Mouse (Mus musculus): ENCODE measurements around the gene Sgta. TPM values are rescaled to one million over a fixed set of nuclear protein-coding genes. Genes with fewer than 3 reads are reported as not detected.

Sgta gene
- polyA plus RNA-seq (2016; fragmentation: Nextera tagmentation; extraction: Ambion mirVana): 152 and 154 TPM in 2 replicates

- peak within 1 kb of the TSS; percentile 90 for H3K4me3 ChIP-seq
- no peaks in the 10 kb centered on the region for H3K36me3 ChIP-seq
- H3K27me3 ChIP-seq (replicated peaks): no peaks in the 10 kb centered on the region
- no peaks in the 10 kb centered on the region for H3K9me3 ChIP-seq (replicated peaks)
- H3K27ac ChIP-seq (ENCODE audit: poor library complexity, severe bottlenecking): peak within 1 kb of the TSS; percentile 7; the same call in 1 of the 2 replicates
- under 1% methylated on average over 48 of the region's 48 CpGs for WGBS
- peak; percentile 96 for ATAC-seq (ENCODE audit: insufficient number of reproducible peaks, low FRiP score)
- peaks cover 38% of the 10 kb centered on the region for H3K4me1 ChIP-seq (replicated peaks)
- peak within 1 kb of the TSS; percentile 87 for H3K9ac ChIP-seq
- H3K4me2 ChIP-seq: peak within 1 kb of the TSS; percentile 79
Measured at GRCm38 (mm10) chr10:81059603-81060543, at the start of gene Sgta. Gene Sgta, minus strand, starts transcription at chr10:81060181.

GRCm38 (mm10) chr10:81106113-81106721 is 46.2 kb upstream of the Sgta start:
- H3K4me1 ChIP-seq (replicated peaks): peaks cover 21% of the 10 kb centered on the region
- under 1% methylated on average over 35 of the region's 35 CpGs for WGBS
- peak overlapping the region; percentile 77 for H3K4me2 ChIP-seq
- peaks cover 32% of the 10 kb centered on the region for H3K36me3 ChIP-seq
- peak overlapping the region; percentile 98 for H3K9ac ChIP-seq
- H3K27me3 ChIP-seq (replicated peaks): no peaks in the 10 kb centered on the region
- no peaks in the 10 kb centered on the region for H3K9me3 ChIP-seq (replicated peaks)
- H3K27ac ChIP-seq (ENCODE audit: poor library complexity, severe bottlenecking): peak overlapping the region; percentile 99
- ATAC-seq (ENCODE audit: insufficient number of reproducible peaks, low FRiP score): peak; percentile 90
- H3K4me3 ChIP-seq: peak overlapping the region; percentile 92

GRCm38 (mm10) chr10:81105565-81106112 is 45.7 kb upstream of the Sgta start, which contains the start of gene Map2k2:
Gene Map2k2, plus strand, starts transcription at chr10:81105915.
- under 1% methylated on average over 56 of the region's 56 CpGs for WGBS
- Histone ChIP-seq H3K4me1 (replicated peaks) (peaks cover 21% of the 10 kb centered on the region), H3K4me3 (peak within 1 kb of the TSS; percentile 92), H3K4me2 (peak within 1 kb of the TSS; percentile 77), H3K9ac (peak within 1 kb of the TSS; percentile 98), H3K9me3 (replicated peaks) (no peaks in the 10 kb centered on the region), H3K36me3 (peaks cover 26% of the 10 kb centered on the region), H3K27ac (ENCODE audit: poor library complexity, severe bottlenecking) (peak within 1 kb of the TSS; percentile 99), H3K27me3 (replicated peaks) (no peaks in the 10 kb centered on the region)
- peak; percentile 93 for ATAC-seq (ENCODE audit: insufficient number of reproducible peaks, low FRiP score)

GRCm38 (mm10) chr10:81094931-81095678 is 35.1 kb upstream of the Sgta start:
- H3K27ac ChIP-seq (ENCODE audit: poor library complexity, severe bottlenecking): no peak overlapping the region
- peaks cover 5% of the 10 kb centered on the region; the same call in 1 of the 2 replicates for H3K27me3 ChIP-seq (replicated peaks)
- ATAC-seq (ENCODE audit: insufficient number of reproducible peaks, low FRiP score): peak; percentile 44; the same call in 1 of the 2 replicates
- no peaks in the 10 kb centered on the region for H3K36me3 ChIP-seq
- no peaks in the 10 kb centered on the region for H3K9me3 ChIP-seq (replicated peaks)
- H3K4me1 ChIP-seq (replicated peaks): peaks cover 5% of the 10 kb centered on the region; the same call in 1 of the 2 replicates
- H3K4me3 ChIP-seq: no peak overlapping the region
- no peak overlapping the region for H3K9ac ChIP-seq
- no peak overlapping the region for H3K4me2 ChIP-seq
- WGBS: 47% methylated on average over 9 of the region's 9 CpGs

GRCm38 (mm10) chr10:81092465-81093250 is 32.7 kb upstream of the Sgta start:
- Histone ChIP-seq H3K4me3 (no peak overlapping the region), H3K27me3 (replicated peaks) (peaks cover 5% of the 10 kb centered on the region; the same call in 1 of the 2 replicates), H3K4me1 (replicated peaks) (peaks cover 17% of the 10 kb centered on the region), H3K9me3 (replicated peaks) (no peaks in the 10 kb centered on the region), H3K36me3 (no peaks in the 10 kb centered on the region), H3K27ac (ENCODE audit: poor library complexity, severe bottlenecking) (no peak overlapping the region), H3K4me2 (0 out of 2 replicates have a peak overlapping the region, but pooled peaks have one; percentile 3), H3K9ac (no peak overlapping the region; the same call in 1 of the 2 replicates)
- WGBS: 42% methylated on average over 22 of the region's 22 CpGs
- ATAC-seq (ENCODE audit: insufficient number of reproducible peaks, low FRiP score): no peak

GRCm38 (mm10) chr10:81090621-81091020 is 30.6 kb upstream of the Sgta start:
- 71% methylated on average over 7 of the region's 7 CpGs for WGBS
- no peak overlapping the region for H3K4me2 ChIP-seq

GRCm38 (mm10) chr10:81089216-81089615 is 29.2 kb upstream of the Sgta start:
- Histone ChIP-seq H3K36me3 (no peaks in the 10 kb centered on the region), H3K27ac (ENCODE audit: poor library complexity, severe bottlenecking) (no peak overlapping the region), H3K9ac (no peak overlapping the region), H3K4me1 (replicated peaks) (peaks cover 17% of the 10 kb centered on the region), H3K9me3 (replicated peaks) (no peaks in the 10 kb centered on the region), H3K4me3 (no peak overlapping the region), H3K27me3 (replicated peaks) (peaks cover 5% of the 10 kb centered on the region; the same call in 1 of the 2 replicates), H3K4me2 (no peak overlapping the region)
- ATAC-seq (ENCODE audit: insufficient number of reproducible peaks, low FRiP score): peak; percentile 22; the same call in 1 of the 2 replicates
- WGBS: 39% methylated on average over 2 of the region's 2 CpGs

More at GRCm38 (mm10) chr10:81090621-81091020, 30.6 kb upstream of the Sgta start:
- no peak for ATAC-seq (ENCODE audit: insufficient number of reproducible peaks, low FRiP score)
- Histone ChIP-seq H3K4me1 (replicated peaks) (peaks cover 17% of the 10 kb centered on the region), H3K27me3 (replicated peaks) (peaks cover 5% of the 10 kb centered on the region; the same call in 1 of the 2 replicates), H3K27ac (ENCODE audit: poor library complexity, severe bottlenecking) (no peak overlapping the region), H3K9ac (no peak overlapping the region), H3K36me3 (no peaks in the 10 kb centered on the region), H3K4me3 (no peak overlapping the region), H3K9me3 (replicated peaks) (no peaks in the 10 kb centered on the region)

GRCm38 (mm10) chr10:81087021-81087420 is 27.0 kb upstream of the Sgta start:
- H3K4me1 ChIP-seq (replicated peaks): peaks cover 12% of the 10 kb centered on the region
- H3K27me3 ChIP-seq (replicated peaks): no peaks in the 10 kb centered on the region
- H3K4me2 ChIP-seq: no peak overlapping the region
- 51% methylated on average over 2 of the region's 2 CpGs for WGBS
- H3K4me3 ChIP-seq: no peak overlapping the region
- no peak overlapping the region for H3K27ac ChIP-seq (ENCODE audit: poor library complexity, severe bottlenecking)
- H3K9me3 ChIP-seq (replicated peaks): no peaks in the 10 kb centered on the region
- H3K9ac ChIP-seq: no peak overlapping the region
- H3K36me3 ChIP-seq: peaks cover 6% of the 10 kb centered on the region
- ATAC-seq (ENCODE audit: insufficient number of reproducible peaks, low FRiP score): no peak

- WGBS: 70% methylated on average over 7 of the region's 7 CpGs
- ATAC-seq (ENCODE audit: insufficient number of reproducible peaks, low FRiP score): peak; percentile 28; the same call in 1 of the 2 replicates
Measured at GRCm38 (mm10) chr10:81082168-81082960, 22.4 kb upstream of the Sgta start.

More at GRCm38 (mm10) chr10:81082168-81082960, 22.4 kb upstream of the Sgta start:
- Histone ChIP-seq H3K9me3 (replicated peaks) (no peaks in the 10 kb centered on the region), H3K4me3 (no peak overlapping the region), H3K36me3 (peaks cover 53% of the 10 kb centered on the region), H3K9ac (no peak overlapping the region), H3K27me3 (replicated peaks) (no peaks in the 10 kb centered on the region), H3K27ac (ENCODE audit: poor library complexity, severe bottlenecking) (no peak overlapping the region), H3K4me2 (no peak overlapping the region), H3K4me1 (replicated peaks) (no peaks in the 10 kb centered on the region)
